Mouse (Mus musculus) lung, adult 2 months (tissue): ENCODE measurements around the gene Gh.

ENCODE experiments used
- CTCF ChIP-seq: fragments of 200-500 bp; IDR thresholded peaks from 2 replicates; pipeline ENCODE4 v1.5.1; 2011; ENCODE audit warnings: mild to moderate bottlenecking, low read length, control low read depth; ENCODE audit not compliant: insufficient read depth
- POLR2A ChIP-seq: fragments of 200-500 bp; IDR thresholded peaks from 2 replicates; pipeline ENCODE4 v1.6.1; 2011; ENCODE audit warnings: low read depth, mild to moderate bottlenecking, control low read depth, low read length, borderline replicate concordance; ENCODE audit errors: extremely low read depth

- TF ChIP-seq POLR2A, result no peak
- TF ChIP-seq CTCF, result no peak
Observed at GRCm38 (mm10) chr11:106290376-106290775, 11.3 kb downstream of the Gh start.
